Mouse (Mus musculus) embryonic facial prominence, embryonic 12.5 days (tissue): ENCODE data around the gene Ltc4s. TPM values are rescaled to one million over a fixed set of nuclear protein-coding genes. Genes with fewer than 3 reads are reported as not detected.

ENCODE experiments used
- ATAC-seq: fragments of 200-750 bp; cut with Nextera tagmentation; 2 replicates; pipeline ENCODE4 v1.8.0; 2017; ENCODE audit not compliant: insufficient number of reproducible peaks, insufficient read depth, low FRiP score, low TSS enrichment
- H3K27ac ChIP-seq: fragments of 300-500 bp; sonication (generic); 2 replicates; pipeline ENCODE4 v1.5.1; 2016; ENCODE audit warnings: mild to moderate bottlenecking
- H3K27me3 ChIP-seq: fragments of 300-500 bp; sonication (generic); 2 replicates; pipeline ENCODE4 v1.6.1; 2016; ENCODE audit warnings: mild to moderate bottlenecking, moderate library complexity
- H3K36me3 ChIP-seq: fragments of 300-500 bp; sonication (generic); 2 replicates; pipeline ENCODE4 v1.6.1; 2016; ENCODE audit warnings: mild to moderate bottlenecking
- H3K4me1 ChIP-seq: fragments of 300-500 bp; sonication (generic); 2 replicates; pipeline ENCODE4 v1.6.1; 2016
- H3K4me2 ChIP-seq: fragments of 300-500 bp; sonication (generic); replicated peaks from 2 replicates; pipeline ENCODE4 v1.6.1; 2016; ENCODE audit warnings: mild to moderate bottlenecking, moderate library complexity
- H3K4me3 ChIP-seq: fragments of 300-500 bp; sonication (generic); 2 replicates; pipeline ENCODE4 v1.5.1; 2016; ENCODE audit warnings: mild to moderate bottlenecking
- H3K9ac ChIP-seq: fragments of 300-500 bp; sonication (generic); 2 replicates; pipeline ENCODE4 v1.6.1; 2016; ENCODE audit warnings: mild to moderate bottlenecking, moderate library complexity
- H3K9me3 ChIP-seq: fragments of 300-500 bp; sonication (generic); 2 replicates; pipeline ENCODE4 v1.6.1; 2016; ENCODE audit warnings: mild to moderate bottlenecking, moderate library complexity
- WGBS: fragments of 180-500 bp; shearing (Covaris S2); methylation state at CpG from one replicate; pipeline ENCODE4 v1.1.7; 2016; 5-methylcytosine and 5-hydroxymethylcytosine counted together
- polyA plus RNA-seq: library from polyadenylated mRNA; unstranded; fragments of >200 nt; fragmentation: Nextera tagmentation; extraction: Ambion mirVana; gene quantifications from 2 replicates; pipeline ENCODE4 v1.2.1, GENCODE M21; 2016

Gene Ltc4s
- polyA plus RNA-seq, 1 experiment from 2014 or later = 0.74 TPM

- Histone ChIP-seq H3K4me3 (peak overlapping the region; percentile 23), H3K4me2 (peak overlapping the region; percentile 48), H3K9ac (no peak overlapping the region), H3K9me3 (no peaks in the 10 kb centered on the region), H3K27me3 (peaks cover 6% of the 10 kb centered on the region; the same call in 1 of the 2 replicates), H3K27ac (no peak overlapping the region), H3K4me1 (peaks cover 31% of the 10 kb centered on the region), H3K36me3 (peaks cover 36% of the 10 kb centered on the region)
- WGBS = 28% methylated on average over 45 of the region's 45 CpGs
- ATAC-seq = no peak
These were observed 7.7 kb downstream of the Ltc4s start for GRCm38 (mm10) chr11:50230481-50231304.

- H3K9me3 ChIP-seq = no peaks in the 10 kb centered on the region
- H3K36me3 ChIP-seq = peaks cover 26% of the 10 kb centered on the region
- ATAC-seq = no peak
- H3K27ac ChIP-seq = no peak overlapping the region
- H3K4me2 ChIP-seq = no peak overlapping the region
- 38% methylated on average over 7 of the region's 7 CpGs for WGBS
- H3K4me3 ChIP-seq = no peak overlapping the region
- peaks cover 6% of the 10 kb centered on the region; the same call in 1 of the 2 replicates for H3K27me3 ChIP-seq
- peaks cover 30% of the 10 kb centered on the region for H3K4me1 ChIP-seq
- H3K9ac ChIP-seq = peak overlapping the region; percentile 0; the same call in 1 of the 2 replicates
These were observed 9.0 kb downstream of the Ltc4s start for GRCm38 (mm10) chr11:50229252-50229910.

DNA sequence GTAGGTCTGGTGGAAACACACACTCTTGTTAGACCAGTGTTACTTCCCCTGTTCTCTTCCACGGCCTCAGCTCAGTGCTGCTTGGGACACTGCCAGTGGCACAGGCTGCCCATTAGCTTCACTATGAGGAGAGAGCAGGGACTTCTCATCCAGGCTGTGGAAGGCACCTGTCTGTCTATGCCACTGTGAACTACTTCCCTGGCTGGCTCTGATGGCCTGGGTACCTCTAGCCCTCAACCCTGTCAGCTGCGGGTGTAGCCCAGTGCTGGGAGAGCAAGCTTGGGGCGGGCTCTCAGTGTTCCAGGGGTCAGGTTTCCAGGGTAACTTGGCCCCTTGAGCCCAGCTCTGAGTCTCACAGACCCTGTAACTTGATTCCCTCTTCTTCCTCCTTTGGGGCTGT, 9.6 kb downstream of the Ltc4s start:
- WGBS = 15% methylated on average over 3 of the region's 3 CpGs
- peak overlapping the region; percentile 0; the same call in 1 of the 2 replicates for H3K9ac ChIP-seq
- peak overlapping the region; percentile 12; the same call in 1 of the 2 replicates for H3K27ac ChIP-seq
- peaks cover 6% of the 10 kb centered on the region; the same call in 1 of the 2 replicates for H3K27me3 ChIP-seq
- no peak overlapping the region for H3K4me2 ChIP-seq
- peaks cover 36% of the 10 kb centered on the region for H3K4me1 ChIP-seq
- ATAC-seq = no peak
- H3K4me3 ChIP-seq = no peak overlapping the region
- no peaks in the 10 kb centered on the region for H3K9me3 ChIP-seq
- H3K36me3 ChIP-seq = peaks cover 20% of the 10 kb centered on the region

DNA sequence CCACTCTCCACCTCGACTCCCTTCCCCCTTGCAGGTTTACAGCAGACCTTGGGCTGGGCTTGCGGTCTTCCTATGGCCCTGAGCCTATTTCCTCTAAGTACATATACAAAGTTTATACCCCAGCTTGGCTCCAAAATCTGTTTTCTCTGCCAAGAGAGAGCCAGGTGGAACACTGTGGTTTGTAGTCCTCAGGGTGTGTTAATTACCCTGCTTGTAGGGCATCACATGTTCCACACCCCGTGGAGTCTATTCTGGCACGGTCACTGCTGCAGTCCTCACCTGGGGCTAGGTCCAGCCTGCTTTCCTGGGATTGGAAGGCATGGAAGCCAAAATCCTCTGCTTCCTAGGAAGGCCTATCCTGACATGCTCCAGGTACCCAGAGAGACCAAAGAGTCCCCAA, 10.7 kb downstream of the Ltc4s start:
- Histone ChIP-seq H3K4me3 (no peak overlapping the region), H3K36me3 (peaks cover 9% of the 10 kb centered on the region), H3K9ac (no peak overlapping the region), H3K9me3 (no peaks in the 10 kb centered on the region), H3K4me2 (no peak overlapping the region), H3K27ac (no peak overlapping the region), H3K27me3 (peaks cover 6% of the 10 kb centered on the region; the same call in 1 of the 2 replicates), H3K4me1 (peaks cover 37% of the 10 kb centered on the region)
- no peak for ATAC-seq
- 91% methylated on average over 4 of the region's 4 CpGs for WGBS

DNA sequence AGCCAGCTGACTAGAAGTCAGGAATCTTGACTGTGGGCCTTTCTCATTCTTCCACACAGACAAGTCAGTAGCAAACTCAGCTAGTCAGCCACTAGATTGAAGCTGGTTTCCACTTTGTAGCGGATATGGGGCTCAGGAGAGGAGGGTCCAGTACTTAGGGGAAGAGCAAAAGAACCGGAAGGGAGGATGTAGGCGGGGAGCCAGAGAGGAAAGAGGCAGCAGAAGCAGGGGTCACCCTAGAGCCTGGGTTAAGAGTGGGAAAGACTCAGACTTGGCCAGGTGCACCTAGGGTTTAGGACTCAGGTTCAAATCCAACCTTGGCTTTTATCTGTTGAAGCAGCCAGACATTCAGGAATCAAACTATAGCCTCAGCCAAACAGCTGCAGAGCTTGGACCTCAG, 11.2 kb downstream of the Ltc4s start:
- no peak for ATAC-seq
- Histone ChIP-seq H3K4me1 (peaks cover 37% of the 10 kb centered on the region), H3K4me2 (peak overlapping the region; percentile 91; the same call in 1 of the 2 replicates), H3K36me3 (peaks cover 4% of the 10 kb centered on the region), H3K27ac (no peak overlapping the region), H3K9ac (no peak overlapping the region), H3K27me3 (peaks cover 6% of the 10 kb centered on the region; the same call in 1 of the 2 replicates), H3K4me3 (no peak overlapping the region), H3K9me3 (no peaks in the 10 kb centered on the region)
- 72% methylated on average over 3 of the region's 3 CpGs for WGBS

GRCm38 (mm10) chr11:50226406-50226805, 12.0 kb downstream of the Ltc4s start:
- 43% methylated on average over 2 of the region's 2 CpGs for WGBS
- peaks cover 6% of the 10 kb centered on the region; the same call in 1 of the 2 replicates for H3K27me3 ChIP-seq
- ATAC-seq = no peak
- peak overlapping the region; percentile 91 for H3K4me2 ChIP-seq
- H3K4me3 ChIP-seq = peak overlapping the region; percentile 94
- H3K27ac ChIP-seq = peak overlapping the region; percentile 30; the same call in 1 of the 2 replicates
- H3K9ac ChIP-seq = peak overlapping the region; percentile 97
- no peaks in the 10 kb centered on the region for H3K36me3 ChIP-seq
- H3K4me1 ChIP-seq = peaks cover 37% of the 10 kb centered on the region
- H3K9me3 ChIP-seq = no peaks in the 10 kb centered on the region

DNA sequence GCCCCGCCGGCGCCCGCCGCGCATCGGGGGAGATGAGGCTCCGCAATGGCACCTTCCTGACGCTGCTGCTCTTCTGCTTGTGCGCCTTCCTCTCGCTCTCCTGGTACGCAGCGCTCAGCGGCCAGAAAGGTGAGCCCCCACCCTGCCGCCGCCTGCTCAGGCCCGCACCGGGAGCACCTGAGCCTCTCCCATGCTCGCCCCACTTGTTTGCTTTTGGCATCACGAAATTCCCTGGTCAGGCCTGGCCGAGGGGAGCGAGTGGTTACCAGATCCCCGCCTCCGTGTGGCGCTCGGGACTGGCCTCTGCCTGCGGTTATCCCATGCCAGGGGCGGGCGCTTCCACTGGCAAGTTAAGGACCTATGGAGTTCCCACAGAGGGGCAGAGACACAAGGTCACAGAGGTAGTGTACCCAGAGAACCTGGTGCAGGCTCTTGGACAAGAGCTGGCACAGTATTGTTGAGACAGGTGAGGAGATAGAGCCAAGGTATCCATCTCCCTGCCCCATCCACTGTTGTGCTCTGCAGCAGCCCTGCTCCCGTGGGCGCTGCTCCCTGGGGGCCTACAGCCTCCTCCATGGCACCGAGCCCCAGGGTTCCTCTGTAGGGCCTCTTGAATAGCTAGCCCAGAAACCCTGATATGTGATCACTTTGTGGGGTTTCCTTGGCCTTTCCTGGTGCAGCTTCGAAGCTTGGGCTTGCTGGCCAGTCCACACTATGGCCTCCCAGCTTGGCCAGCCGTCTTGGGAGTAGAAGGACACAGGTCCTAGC, 12.6 kb downstream of the Ltc4s start:
- H3K9ac ChIP-seq = peak overlapping the region; percentile 97
- H3K9me3 ChIP-seq = no peaks in the 10 kb centered on the region
- ATAC-seq = 0 out of 2 replicates have a peak, but pooled peaks have one; percentile 2
- peak overlapping the region; percentile 94 for H3K4me3 ChIP-seq
- peak overlapping the region; percentile 84 for H3K27ac ChIP-seq
- 4% methylated on average over 34 of the region's 34 CpGs for WGBS
- peaks cover 34% of the 10 kb centered on the region for H3K4me1 ChIP-seq
- H3K27me3 ChIP-seq = peaks cover 6% of the 10 kb centered on the region; the same call in 1 of the 2 replicates
- H3K36me3 ChIP-seq = no peaks in the 10 kb centered on the region
- peak overlapping the region; percentile 91 for H3K4me2 ChIP-seq

DNA sequence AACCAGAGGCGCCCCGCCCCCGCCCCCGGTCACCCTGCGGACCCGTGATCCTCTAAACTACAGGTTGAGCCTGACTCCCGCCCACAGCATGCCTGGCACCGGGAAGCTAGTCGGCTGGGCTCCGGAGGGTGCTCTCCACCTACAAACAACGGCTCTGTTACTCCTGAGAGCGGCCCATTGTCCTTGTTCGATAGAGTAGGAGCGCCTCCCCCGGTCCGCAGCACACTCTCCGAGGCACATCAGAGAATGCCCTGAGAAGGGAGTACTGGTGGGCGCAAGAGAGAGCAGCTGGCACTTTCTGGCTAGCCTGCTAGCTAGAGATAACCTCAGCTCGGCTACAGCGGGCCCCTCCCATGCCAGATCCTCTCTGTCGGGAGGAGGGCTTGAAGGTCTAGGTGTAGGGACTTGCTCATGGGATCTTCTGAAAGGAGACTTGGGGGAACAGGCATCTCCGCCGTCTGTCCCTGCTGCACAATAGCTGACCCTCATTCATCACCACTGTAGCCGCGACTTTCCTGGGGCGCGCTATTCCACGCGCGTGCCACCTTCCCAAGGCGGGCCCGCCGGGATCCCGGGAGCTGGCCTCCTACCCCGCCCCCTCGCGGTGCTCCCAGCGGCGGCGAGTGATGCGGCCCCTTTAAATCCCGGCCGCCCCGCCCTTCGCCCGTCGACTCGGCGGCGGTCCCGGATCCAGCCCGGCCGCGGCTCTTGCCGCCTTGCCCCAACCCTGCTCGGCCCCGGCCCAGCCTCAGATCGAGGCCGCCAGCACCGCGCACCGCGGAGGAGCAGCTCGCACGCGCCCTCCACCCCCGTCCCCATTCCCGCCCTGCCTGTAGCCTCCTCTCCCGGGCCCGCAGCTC, 13.5 kb downstream of the Ltc4s start:
- ATAC-seq = peak; percentile 77
- Histone ChIP-seq H3K4me3 (peak overlapping the region; percentile 94), H3K9ac (peak overlapping the region; percentile 97), H3K4me1 (peaks cover 31% of the 10 kb centered on the region), H3K27me3 (no peaks in the 10 kb centered on the region), H3K9me3 (no peaks in the 10 kb centered on the region), H3K27ac (peak overlapping the region; percentile 84), H3K36me3 (no peaks in the 10 kb centered on the region), H3K4me2 (peak overlapping the region; percentile 91)
- under 1% methylated on average over 70 of the region's 70 CpGs for WGBS

DNA sequence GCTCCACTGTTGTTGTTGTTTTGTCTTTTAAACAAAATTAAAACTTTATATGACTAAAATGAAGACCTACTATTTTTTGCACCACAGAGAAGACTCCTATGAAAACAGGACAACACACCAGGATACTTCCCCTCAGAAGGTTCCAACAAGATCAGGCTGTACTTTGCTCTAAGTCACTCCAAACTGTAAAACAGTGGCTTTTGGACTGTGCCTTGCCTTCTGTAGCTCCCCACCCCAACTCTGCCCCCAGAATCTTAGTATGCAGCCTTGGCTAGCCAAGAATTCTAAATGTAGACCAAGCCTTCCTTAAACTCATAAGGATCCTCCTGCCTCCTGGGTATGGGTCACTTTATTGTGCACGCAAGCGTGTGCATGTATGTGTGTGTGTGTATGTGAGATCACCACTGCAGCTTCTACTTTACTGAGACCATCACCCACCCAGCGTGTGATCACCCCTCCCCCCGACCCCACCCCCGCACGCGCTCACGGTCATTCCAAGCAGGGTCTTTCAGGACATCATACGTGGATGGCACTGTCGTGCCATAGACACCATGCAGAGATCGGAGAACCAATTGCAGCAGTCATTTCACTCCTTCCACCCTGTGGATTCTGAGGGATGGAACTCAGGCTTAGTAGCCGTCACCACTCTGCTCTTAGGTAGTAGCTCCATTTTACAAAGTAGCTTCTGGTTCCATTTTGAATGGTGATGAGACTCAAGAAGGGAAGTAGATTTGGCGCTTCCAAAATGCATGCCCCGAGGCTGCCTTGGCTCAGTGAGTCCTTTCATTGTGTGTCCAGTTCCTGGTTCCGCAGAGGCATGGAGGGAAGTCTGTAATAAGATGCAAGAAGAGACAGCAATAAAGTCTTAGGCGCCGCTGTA, 14.4 kb downstream of the Ltc4s start:
- Histone ChIP-seq H3K9ac (peak overlapping the region; percentile 97), H3K27ac (peak overlapping the region; percentile 84), H3K4me2 (peak overlapping the region; percentile 91), H3K9me3 (no peaks in the 10 kb centered on the region), H3K4me1 (peaks cover 30% of the 10 kb centered on the region), H3K4me3 (peak overlapping the region; percentile 94), H3K27me3 (no peaks in the 10 kb centered on the region), H3K36me3 (no peaks in the 10 kb centered on the region)
- WGBS = 9% methylated on average over 17 of the region's 17 CpGs
- ATAC-seq = no peak
